Comparison of ENCODE assay signal across 7 mouse cellular contexts in genomic region chr4:105352342-105352741, GRCm38 (mm10).
DNase-seq lines count a peak whose midpoint lies in the region; ATAC-seq and TF ChIP-seq lines count a peak whose summit lies in the region.

No protein-coding gene starts in this region.

- H3K4me1 ChIP-seq in lung, postnatal 0 days (ENCODE audit: insufficient read depth, low read depth, low read length): no peaks in the 10 kb centered on the region
- H3K4me1 ChIP-seq in limb, embryonic 10.5 days: peaks cover 66% of the 10 kb centered on the region
- no peaks in the 10 kb centered on the region for H3K4me1 ChIP-seq in cerebellum, adult 2 months (ENCODE audit: control insufficient read depth, insufficient read depth, low read length)

- no peak for TF ChIP-seq POLR2A in cerebellum, adult 2 months (IDR thresholded peaks at IDR 0.05; ENCODE audit: borderline replicate concordance, insufficient read depth, low read length)

- WGBS in lung, postnatal 0 days: 70% methylated on average over 7 of the region's 7 CpGs
- WGBS in limb, embryonic 10.5 days: 42% methylated on average over 7 of the region's 7 CpGs
- WGBS in cerebellum, adult 2 months: 50% methylated on average over 7 of the region's 7 CpGs

- no peak overlapping the region for H3K4me2 ChIP-seq in lung, postnatal 0 days (replicated peaks; ENCODE audit: low read depth, low read length)

- peak; percentile 47 for DNase-seq in lung, postnatal 0 days (ENCODE audit: low spot score)
- no peak for DNase-seq in lung, postnatal 25 days (ENCODE audit: low spot score)
- peak; percentile 27 for DNase-seq in brain, adult 2 months (ENCODE audit: low read depth, low spot score)
- DNase-seq in forelimb bud, embryonic 11.5 days (ENCODE audit: low read depth, low spot score): peak; percentile 90
- peak; percentile 82 for DNase-seq in limb, embryonic 10.5 days (ENCODE audit: low spot score)
- DNase-seq in cerebellum, adult 2 months: no peak
- DNase-seq in cerebellum, adult 9-11 months: no peak

- no peak overlapping the region for H3K27ac ChIP-seq in lung, postnatal 0 days (ENCODE audit: low read length)
- peak overlapping the region; percentile 65 for H3K27ac ChIP-seq in limb, embryonic 10.5 days
- H3K27ac ChIP-seq in cerebellum, adult 2 months (ENCODE audit: insufficient read depth, low read length): no peak overlapping the region

- ATAC-seq in lung, postnatal 0 days: peak; percentile 30; the same call in 1 of the 2 replicates

- H3K9me3 ChIP-seq in lung, postnatal 0 days (ENCODE audit: low read length): no peaks in the 10 kb centered on the region
- no peaks in the 10 kb centered on the region for H3K9me3 ChIP-seq in limb, embryonic 10.5 days (replicated peaks)

- peak; percentile 25 for TF ChIP-seq CTCF in lung, postnatal 0 days (IDR thresholded peaks at IDR 0.05)
- no peak for TF ChIP-seq CTCF in cerebellum, adult 2 months (IDR thresholded peaks at IDR 0.05; ENCODE audit: borderline replicate concordance, insufficient read depth, low read depth, low read length)

- no peak overlapping the region for H3K4me3 ChIP-seq in lung, postnatal 0 days (ENCODE audit: low read depth, low read length)
- no peak overlapping the region for H3K4me3 ChIP-seq in limb, embryonic 10.5 days
- H3K4me3 ChIP-seq in cerebellum, adult 2 months (replicated peaks; ENCODE audit: insufficient read depth, low read depth, low read length): no peak overlapping the region

- no peaks in the 10 kb centered on the region for H3K36me3 ChIP-seq in lung, postnatal 0 days (ENCODE audit: insufficient read depth, low read length)
- no peaks in the 10 kb centered on the region for H3K36me3 ChIP-seq in limb, embryonic 10.5 days

- H3K27me3 ChIP-seq in lung, postnatal 0 days (replicated peaks; ENCODE audit: insufficient read depth, low read length): no peaks in the 10 kb centered on the region
- H3K27me3 ChIP-seq in limb, embryonic 10.5 days (ENCODE audit: low read depth, poor library complexity, severe bottlenecking): no peaks in the 10 kb centered on the region
- H3K27me3 ChIP-seq in cerebellum, adult 2 months (ENCODE audit: control insufficient read depth, insufficient read depth, low read length): no peaks in the 10 kb centered on the region

- no peak for TF ChIP-seq EP300 in lung, postnatal 0 days (IDR thresholded peaks at IDR 0.05)

- H3K9ac ChIP-seq in lung, postnatal 0 days (replicated peaks; ENCODE audit: low read depth): no peak overlapping the region

Comparison
In these comparisons a context has a peak if more than half of its experiments do, and no peak if none do; other contexts are left out.
1. DNase-seq: peak in lung, postnatal 0 days (single experiment), brain, adult 2 months (single experiment), forelimb bud, embryonic 11.5 days (single experiment) and limb, embryonic 10.5 days (single experiment); none in lung, postnatal 25 days (single experiment), cerebellum, adult 2 months (0 of 2) and cerebellum, adult 9-11 months (single experiment).